Mouse (Mus musculus) neural tube, embryonic 11.5 days (tissue): Measurements from ENCODE around the gene Nav1. TPM values are rescaled to one million over a fixed set of nuclear protein-coding genes. Genes with fewer than 3 reads are reported as not detected.

Source experiments
- ATAC-seq: fragments of 200-750 bp; cut with Nextera tagmentation; 2 replicates; pipeline ENCODE4 v1.8.0; 2017; ENCODE audit warnings: moderate number of reproducible peaks, mild to moderate bottlenecking, moderate TSS enrichment, moderate library complexity; ENCODE audit not compliant: insufficient read depth, low FRiP score, low TSS enrichment
- DNase-seq: peaks from one replicate; pipeline ENCODE4 v3.0.0-alpha.2; 2015; ENCODE audit warnings: low spot score
- H3K27ac ChIP-seq: fragments of 300-500 bp; sonication (generic); 2 replicates; pipeline ENCODE4 v1.5.1; 2014; ENCODE audit warnings: low read depth, mild to moderate bottlenecking, low read length
- H3K27me3 ChIP-seq: fragments of 300-500 bp; sonication (generic); 2 replicates; pipeline ENCODE4 v1.6.1; 2014; ENCODE audit warnings: mild to moderate bottlenecking, low read length, mixed read lengths; ENCODE audit not compliant: control insufficient read depth, insufficient read depth
- H3K36me3 ChIP-seq: fragments of 300-500 bp; sonication (generic); 2 replicates; pipeline ENCODE4 v1.6.1; 2014; ENCODE audit warnings: mild to moderate bottlenecking, low read length, moderate library complexity, mixed read lengths; ENCODE audit not compliant: control insufficient read depth, insufficient read depth
- H3K4me1 ChIP-seq: fragments of 300-500 bp; sonication (generic); 2 replicates; pipeline ENCODE4 v1.6.1; 2014; ENCODE audit warnings: low read length, mixed read lengths; ENCODE audit not compliant: control insufficient read depth, insufficient read depth
- H3K4me2 ChIP-seq: fragments of 300-500 bp; sonication (generic); 2 replicates; pipeline ENCODE4 v1.6.1; 2014; ENCODE audit warnings: low read depth, mild to moderate bottlenecking, moderate library complexity
- H3K4me3 ChIP-seq: fragments of 300-500 bp; sonication (generic); 2 replicates; pipeline ENCODE4 v1.5.1; 2014; ENCODE audit warnings: low read depth, low read length
- H3K9ac ChIP-seq: fragments of 300-500 bp; sonication (generic); 2 replicates; pipeline ENCODE4 v1.6.1; 2014; ENCODE audit warnings: mild to moderate bottlenecking, low read length
- H3K9me3 ChIP-seq: fragments of 300-500 bp; sonication (generic); 2 replicates; pipeline ENCODE4 v1.6.1; 2016; ENCODE audit warnings: low read length; ENCODE audit not compliant: control insufficient read depth
- WGBS: fragments of 180-500 bp; shearing (Covaris S2); extraction: QIAGEN DNeasy Blood & Tissue Kit; methylation state at CpG from one replicate; pipeline ENCODE4 v1.1.7; 2014; 5-methylcytosine and 5-hydroxymethylcytosine counted together
- polyA plus RNA-seq: library from polyadenylated mRNA; unstranded; fragments of >200 nt; fragmentation: Nextera tagmentation; extraction: Ambion mirVana; gene quantifications from 2 replicates; pipeline ENCODE4 v1.2.1, GENCODE M21; 2014

The Nav1 gene
- polyA plus RNA-seq: 18.1 and 20.0 TPM in 2 replicates

DNA sequence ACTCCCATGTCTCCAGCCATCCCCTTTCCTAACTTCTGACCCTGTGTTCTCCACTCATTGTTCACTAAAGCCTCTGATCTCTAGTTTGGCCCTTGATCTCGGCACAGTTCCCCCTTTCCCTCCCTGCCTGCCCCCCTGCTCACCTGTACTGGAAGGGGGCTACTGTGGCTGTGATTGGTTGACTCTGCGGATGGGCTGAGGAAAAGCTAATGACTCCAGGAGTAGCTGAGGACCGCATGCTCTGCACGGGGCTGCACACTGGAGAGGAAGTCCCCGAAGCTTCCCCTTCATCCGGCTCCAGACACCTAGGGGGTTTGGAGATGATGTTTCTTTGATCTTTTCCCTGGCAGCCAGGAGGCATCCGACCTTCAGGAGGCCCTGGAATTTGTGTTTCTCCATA lies at the start of gene Nav1:
Nav1 (minus strand) TSS at position 277 of the 400 bp plus-strand sequence.
- DNase-seq (no peak), ATAC-seq (no peak)
- no peaks in the 10 kb centered on the region; the same call in 1 of the 2 replicates for H3K36me3 ChIP-seq
- H3K27me3 ChIP-seq: no peaks in the 10 kb centered on the region
- H3K27ac ChIP-seq: no peak within 1 kb of the TSS
- peaks cover 12% of the 10 kb centered on the region for H3K4me1 ChIP-seq
- 45% methylated on average over 7 of the region's 7 CpGs for WGBS
- no peak within 1 kb of the TSS for H3K4me2 ChIP-seq
- H3K4me3 ChIP-seq: no peak within 1 kb of the TSS
- no peak within 1 kb of the TSS for H3K9ac ChIP-seq
- no peaks in the 10 kb centered on the region for H3K9me3 ChIP-seq

DNA sequence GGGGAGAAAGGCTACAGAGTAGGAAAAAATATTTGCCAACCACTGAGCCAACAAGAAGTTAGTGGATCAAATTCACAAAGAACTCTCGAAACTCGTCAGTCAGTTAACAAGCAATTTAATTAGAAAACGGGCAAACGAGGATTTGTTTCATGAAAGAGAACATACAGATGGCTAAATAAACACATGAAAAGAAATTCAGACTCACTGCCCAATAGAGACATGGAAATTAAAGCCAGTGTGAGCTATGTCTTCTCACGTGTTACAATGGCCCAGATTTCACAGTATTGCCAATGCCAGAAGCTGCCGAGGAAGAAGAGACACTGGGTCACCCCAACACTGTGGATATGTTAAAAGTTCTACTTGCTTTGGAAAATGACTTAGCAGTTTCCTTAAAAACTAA lies 46.8 kb upstream of the Nav1 start:
- H3K4me2 ChIP-seq: no peak overlapping the region
- DNase-seq: no peak
- 91% methylated on average over 6 of the region's 6 CpGs for WGBS

DNA sequence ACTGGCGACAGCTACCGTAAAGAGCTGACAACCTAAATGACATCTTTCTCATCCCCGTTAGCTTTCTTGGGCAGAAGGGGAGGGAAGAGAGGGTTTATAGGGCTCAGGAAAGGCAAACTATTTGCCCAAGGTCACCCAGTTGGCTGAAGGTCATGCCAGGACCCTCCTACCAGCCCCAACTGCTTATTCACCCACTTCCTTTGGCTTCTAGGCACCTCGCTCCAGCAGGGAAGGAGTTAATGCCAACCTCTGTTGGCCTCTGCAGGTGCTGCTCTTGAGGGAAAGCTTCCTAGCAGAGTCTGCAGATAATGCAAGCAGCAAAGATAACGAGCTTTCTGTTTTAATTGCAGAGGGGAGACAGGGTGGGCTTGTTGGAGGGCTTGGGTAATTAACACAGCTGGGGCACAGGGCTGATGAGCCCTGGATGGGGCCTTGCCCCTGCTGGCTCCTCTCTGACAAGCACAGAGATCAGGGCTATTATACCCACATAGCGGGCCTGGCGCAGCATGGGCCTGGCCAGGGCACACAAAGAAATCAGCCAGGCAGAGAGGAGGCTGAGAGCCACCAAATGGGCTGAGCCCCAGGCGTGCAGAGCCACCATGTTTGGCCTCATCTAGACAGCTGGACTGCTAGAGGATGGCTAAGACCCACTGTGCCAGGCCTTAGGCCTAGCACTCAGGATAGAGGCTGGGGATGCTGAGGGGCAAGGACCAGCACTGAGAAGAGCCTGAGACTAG lies 38.5 kb upstream of the Nav1 start:
- Histone ChIP-seq H3K27ac (0 out of 2 replicates have a peak overlapping the region, but pooled peaks have one; percentile 34), H3K4me1 (peaks cover 8% of the 10 kb centered on the region; the same call in 1 of the 2 replicates), H3K27me3 (no peaks in the 10 kb centered on the region), H3K9ac (no peak overlapping the region), H3K36me3 (no peaks in the 10 kb centered on the region), H3K4me2 (no peak overlapping the region), H3K4me3 (no peak overlapping the region), H3K9me3 (no peaks in the 10 kb centered on the region)
- ATAC-seq: peak; percentile 53; the same call in 1 of the 2 replicates
- DNase-seq: no peak
- WGBS: 60% methylated on average over 8 of the region's 8 CpGs

More for the DNA sequence above, 46.8 kb upstream of the Nav1 start:
- Histone ChIP-seq H3K4me1 (peaks cover under 1% of the 10 kb centered on the region; the same call in 1 of the 2 replicates), H3K27ac (no peak overlapping the region), H3K9me3 (no peaks in the 10 kb centered on the region), H3K4me3 (no peak overlapping the region), H3K36me3 (no peaks in the 10 kb centered on the region), H3K27me3 (no peaks in the 10 kb centered on the region), H3K9ac (no peak overlapping the region)
- ATAC-seq: no peak

DNA sequence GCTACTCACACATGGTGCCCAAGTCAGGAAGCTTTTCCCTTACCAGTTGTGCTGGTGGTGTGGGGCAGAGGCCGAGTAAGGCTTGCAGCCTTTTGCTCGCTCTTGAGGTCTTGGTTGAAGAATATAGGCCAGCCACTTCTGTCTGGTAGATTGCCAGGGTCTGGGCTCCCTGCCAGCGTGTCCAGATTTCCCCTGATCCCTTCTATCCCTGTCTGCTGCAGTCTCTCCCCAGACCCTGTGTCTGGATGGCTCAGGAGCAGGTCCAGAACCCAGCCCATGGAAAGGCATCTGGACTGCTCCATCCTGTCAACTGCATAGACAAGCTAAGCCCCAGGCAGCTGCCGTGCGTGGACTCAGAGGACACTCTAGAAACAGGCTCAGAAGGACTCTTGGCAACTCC lies 37.0 kb upstream of the Nav1 start:
- Histone ChIP-seq H3K9ac (no peak overlapping the region), H3K4me2 (no peak overlapping the region), H3K4me3 (no peak overlapping the region), H3K27me3 (no peaks in the 10 kb centered on the region), H3K4me1 (peaks cover 8% of the 10 kb centered on the region; the same call in 1 of the 2 replicates), H3K27ac (no peak overlapping the region), H3K36me3 (no peaks in the 10 kb centered on the region), H3K9me3 (no peaks in the 10 kb centered on the region)
- DNase-seq (no peak), ATAC-seq (no peak)
- WGBS: 89% methylated on average over 5 of the region's 5 CpGs

DNA sequence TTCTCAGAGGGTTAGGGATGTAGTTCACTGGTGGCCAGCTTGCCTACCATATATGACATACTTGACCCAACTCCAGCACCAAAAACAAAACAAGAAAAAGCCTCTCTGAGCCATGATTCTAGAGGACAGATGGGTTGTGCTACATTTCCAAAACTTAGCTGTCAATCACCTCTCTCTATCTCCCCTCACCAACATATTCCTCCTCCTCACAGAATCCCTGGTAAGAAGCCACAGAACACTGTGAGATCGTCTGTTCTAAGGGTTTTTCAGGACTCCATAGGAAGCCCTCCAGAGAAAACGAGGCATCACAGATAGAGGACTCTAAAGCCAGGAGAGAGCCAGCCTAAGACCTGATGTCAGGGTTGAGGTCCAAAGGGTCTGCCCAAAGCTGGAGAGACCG lies 36.6 kb upstream of the Nav1 start:
- Histone ChIP-seq H3K36me3 (no peaks in the 10 kb centered on the region), H3K4me2 (no peak overlapping the region), H3K9ac (no peak overlapping the region), H3K4me3 (no peak overlapping the region), H3K27ac (no peak overlapping the region), H3K4me1 (peaks cover 8% of the 10 kb centered on the region; the same call in 1 of the 2 replicates), H3K9me3 (no peaks in the 10 kb centered on the region), H3K27me3 (no peaks in the 10 kb centered on the region)
- WGBS: 87% methylated on average over 3 of the region's 3 CpGs
- ATAC-seq (no peak), DNase-seq (no peak)

DNA sequence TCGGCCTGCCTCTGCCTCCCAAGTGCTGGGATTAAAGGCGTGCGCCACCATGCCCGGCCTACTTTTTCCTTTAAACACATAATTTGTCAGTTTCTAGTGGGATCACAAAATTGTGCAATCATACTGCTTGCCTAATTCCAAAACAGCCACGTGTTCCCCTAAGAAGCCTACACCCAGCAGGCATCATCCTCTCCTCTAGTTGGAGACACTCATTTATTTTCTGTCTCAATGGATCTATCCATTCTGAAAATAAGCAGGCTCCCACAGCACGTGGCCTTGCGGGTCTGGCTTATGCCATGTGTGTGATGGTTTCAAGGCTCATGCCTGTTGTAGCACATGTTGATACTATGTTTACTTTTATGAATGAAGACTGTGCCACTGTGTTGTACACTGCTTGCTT lies 32.8 kb upstream of the Nav1 start:
- no peaks in the 10 kb centered on the region for H3K27me3 ChIP-seq
- 92% methylated on average over 7 of the region's 7 CpGs for WGBS
- no peak overlapping the region for H3K9ac ChIP-seq

DNA sequence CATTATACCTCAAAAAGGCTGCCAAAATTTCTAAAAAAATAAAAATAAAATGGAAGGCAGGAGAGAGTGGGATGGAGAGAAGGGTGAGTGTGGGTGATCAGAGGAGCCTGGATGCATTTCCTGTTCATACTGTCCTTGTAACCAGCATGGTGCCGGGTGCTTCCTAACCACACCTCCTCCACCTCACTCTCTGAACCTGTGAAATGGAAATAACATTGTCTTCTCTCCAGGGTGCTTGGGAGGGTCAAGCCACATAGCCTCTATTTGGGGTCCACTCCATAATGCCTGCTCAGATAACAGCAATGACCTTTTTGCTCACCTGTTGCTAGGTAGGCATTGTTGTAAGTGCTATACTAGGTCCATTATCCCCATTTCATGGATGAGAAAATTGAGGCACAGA lies 32.0 kb upstream of the Nav1 start:
- ATAC-seq: no peak
- H3K4me1 ChIP-seq: peaks cover 14% of the 10 kb centered on the region; the same call in 1 of the 2 replicates
- no peak overlapping the region for H3K4me2 ChIP-seq
- H3K36me3 ChIP-seq: no peaks in the 10 kb centered on the region
- DNase-seq: no peak
- 91% methylated on average over 1 of the region's 1 CpGs for WGBS
- no peak overlapping the region for H3K9ac ChIP-seq
- H3K4me3 ChIP-seq: no peak overlapping the region
- H3K27me3 ChIP-seq: no peaks in the 10 kb centered on the region
- H3K27ac ChIP-seq: no peak overlapping the region
- no peaks in the 10 kb centered on the region for H3K9me3 ChIP-seq

More for the DNA sequence above, 32.8 kb upstream of the Nav1 start:
- Histone ChIP-seq H3K36me3 (no peaks in the 10 kb centered on the region), H3K27ac (no peak overlapping the region), H3K9me3 (no peaks in the 10 kb centered on the region), H3K4me2 (no peak overlapping the region), H3K4me3 (no peak overlapping the region), H3K4me1 (peaks cover 14% of the 10 kb centered on the region; the same call in 1 of the 2 replicates)
- no peak for ATAC-seq
- DNase-seq: no peak

DNA sequence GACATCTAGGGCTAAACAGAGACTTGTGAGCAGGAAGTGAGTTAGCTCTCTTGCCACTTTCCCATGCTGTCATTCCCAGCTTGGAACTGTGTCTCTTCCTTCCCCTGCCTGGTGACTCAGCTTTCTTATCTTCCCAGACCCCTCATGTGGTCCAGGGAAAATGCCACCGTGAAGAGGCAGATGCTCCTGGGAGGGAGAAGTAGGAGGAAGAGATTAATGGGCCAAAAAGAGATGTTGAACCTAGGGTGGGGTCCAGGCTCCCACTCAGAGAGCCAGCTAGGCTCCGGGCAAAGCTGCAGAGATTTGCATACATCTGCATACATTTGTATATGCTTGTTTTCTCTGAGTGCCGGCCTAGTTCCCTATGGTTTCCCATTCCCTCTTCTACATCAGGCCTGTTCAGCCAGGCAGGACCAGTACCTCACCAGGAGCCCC lies 30.5 kb upstream of the Nav1 start:
- H3K9ac ChIP-seq: no peak overlapping the region
- H3K4me2 ChIP-seq: no peak overlapping the region
- no peak for DNase-seq
- no peak overlapping the region for H3K4me3 ChIP-seq
- ATAC-seq: no peak
- H3K9me3 ChIP-seq: no peaks in the 10 kb centered on the region
- no peaks in the 10 kb centered on the region for H3K36me3 ChIP-seq
- H3K4me1 ChIP-seq: peaks cover 14% of the 10 kb centered on the region; the same call in 1 of the 2 replicates
- no peaks in the 10 kb centered on the region for H3K27me3 ChIP-seq
- WGBS: 14% methylated on average over 3 of the region's 3 CpGs
- no peak overlapping the region for H3K27ac ChIP-seq

DNA sequence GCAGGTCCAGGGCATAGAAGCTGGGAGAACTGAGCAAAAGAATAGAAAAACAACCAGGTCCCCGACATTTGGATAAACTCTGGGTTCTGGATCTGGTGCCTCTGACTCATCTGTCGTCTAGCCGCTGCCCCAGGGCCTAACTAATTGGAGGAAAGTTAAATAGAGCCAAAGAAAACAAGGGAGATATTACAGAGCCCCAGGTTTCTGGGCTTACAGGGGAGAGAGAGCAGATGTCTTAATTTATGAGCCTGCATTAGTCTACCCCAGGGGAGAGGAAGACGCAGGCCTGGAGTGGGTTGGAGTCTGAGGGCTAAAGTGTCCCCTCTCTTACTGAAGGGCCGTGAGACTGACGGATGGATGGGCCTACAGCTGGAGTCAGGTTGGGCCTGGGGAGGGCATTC lies 29.0 kb upstream of the Nav1 start:
- Histone ChIP-seq H3K9me3 (no peaks in the 10 kb centered on the region), H3K27ac (0 out of 2 replicates have a peak overlapping the region, but pooled peaks have one; percentile 50), H3K4me3 (no peak overlapping the region), H3K9ac (no peak overlapping the region), H3K36me3 (no peaks in the 10 kb centered on the region), H3K4me2 (no peak overlapping the region), H3K27me3 (no peaks in the 10 kb centered on the region), H3K4me1 (peaks cover 12% of the 10 kb centered on the region; the same call in 1 of the 2 replicates)
- no peak for ATAC-seq
- DNase-seq: no peak
- whole genome bisulfite sequencing: 38% methylated on average over 6 of the region's 6 CpGs
